Mouse (Mus musculus): ENCODE data around the gene Pgap2. TPM values are rescaled to one million over a fixed set of nuclear protein-coding genes. Genes with fewer than 3 reads are reported as not detected.

Gene Pgap2
- polyA plus RNA-seq, 1 experiment from 2014 or later: 47.9 TPM

DNA sequence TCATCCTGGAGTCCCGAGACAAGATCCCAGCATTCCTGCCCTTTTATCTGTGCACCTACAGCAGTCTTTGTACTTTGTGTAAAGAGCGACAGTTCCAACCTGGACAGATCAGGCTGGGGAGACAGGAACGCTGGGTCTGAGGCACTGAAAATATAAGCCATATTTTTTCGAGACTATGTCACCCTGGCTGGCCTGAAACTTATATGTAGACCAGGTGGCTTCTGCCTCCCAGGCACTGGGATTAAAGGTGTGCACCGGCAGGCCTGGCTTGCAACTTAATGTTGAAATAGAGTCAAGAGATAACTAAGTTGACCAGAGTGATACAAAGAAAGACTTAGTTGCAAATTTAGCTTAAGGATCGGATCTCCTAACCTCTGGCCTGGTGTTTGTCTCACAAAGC is 36.3 kb downstream of the Pgap2 start:
- no peak for ATAC-seq (ENCODE audit: low FRiP score, low TSS enrichment)
- H3K4me3 ChIP-seq (replicated peaks; ENCODE audit: low read depth, low read length): no peak overlapping the region

DNA sequence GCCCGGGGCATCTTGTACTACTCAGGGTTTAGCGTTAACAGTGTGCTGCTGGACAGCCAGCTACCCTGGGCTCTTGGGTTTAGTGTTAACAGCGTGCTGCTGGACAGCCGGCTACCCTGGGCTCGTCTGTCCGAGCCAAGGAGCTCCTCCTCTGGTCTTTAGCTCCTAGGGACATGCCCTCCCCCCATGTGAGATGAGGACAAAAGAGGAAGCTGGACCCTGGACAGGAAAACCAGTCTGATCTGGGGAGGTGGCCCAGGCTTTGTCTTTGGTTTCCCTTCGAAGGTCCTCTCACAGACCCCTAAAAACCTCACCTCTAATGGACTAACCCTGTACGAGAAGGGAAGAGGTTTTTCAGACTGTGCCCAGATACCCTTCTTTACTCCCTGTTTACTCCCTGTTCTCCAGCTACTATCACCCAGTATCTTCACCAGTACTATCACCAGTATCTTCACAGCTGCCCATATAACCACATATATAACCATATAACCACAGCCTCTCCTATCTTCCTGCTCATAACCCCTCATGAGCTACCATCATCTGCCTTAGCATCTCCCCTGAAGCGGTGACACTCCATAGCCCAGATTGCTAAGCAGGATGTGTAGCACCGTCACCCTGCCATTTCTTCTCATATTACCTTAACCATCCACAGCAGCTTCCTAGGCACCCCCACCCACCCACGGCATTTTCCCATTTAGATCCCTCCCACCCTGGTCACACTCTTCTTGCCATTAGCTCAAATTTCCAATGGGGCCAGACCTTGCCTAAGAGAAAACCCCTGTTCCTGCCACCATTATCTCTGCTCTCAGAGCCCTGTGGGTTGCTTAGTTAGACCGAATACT is 37.2 kb downstream of the Pgap2 start:
- H3K36me3 ChIP-seq (ENCODE audit: control insufficient read depth, insufficient read depth, low read length): no peaks in the 10 kb centered on the region
- WGBS: 57% methylated on average over 12 of the region's 12 CpGs

More for the DNA sequence above, 36.3 kb downstream of the Pgap2 start:
- Histone ChIP-seq H3K27me3 (ENCODE audit: control insufficient read depth, insufficient read depth, low read length) (no peaks in the 10 kb centered on the region), H3K9me3 (ENCODE audit: control insufficient read depth, low read length) (no peaks in the 10 kb centered on the region), H3K9ac (replicated peaks; ENCODE audit: low read length) (no peak overlapping the region), H3K27ac (replicated peaks; ENCODE audit: low read depth, low read length) (no peak overlapping the region), H3K36me3 (ENCODE audit: control insufficient read depth, insufficient read depth, low read length) (no peaks in the 10 kb centered on the region), H3K4me2 (ENCODE audit: low read length) (no peak overlapping the region), H3K4me1 (ENCODE audit: control insufficient read depth, insufficient read depth, low read length) (0 out of 2 replicates have a peak, but pooled peaks cover 5% of the 10 kb centered on the region)
- 62% methylated on average over 6 of the region's 6 CpGs for WGBS
- DNase-seq: no peak

DNA sequence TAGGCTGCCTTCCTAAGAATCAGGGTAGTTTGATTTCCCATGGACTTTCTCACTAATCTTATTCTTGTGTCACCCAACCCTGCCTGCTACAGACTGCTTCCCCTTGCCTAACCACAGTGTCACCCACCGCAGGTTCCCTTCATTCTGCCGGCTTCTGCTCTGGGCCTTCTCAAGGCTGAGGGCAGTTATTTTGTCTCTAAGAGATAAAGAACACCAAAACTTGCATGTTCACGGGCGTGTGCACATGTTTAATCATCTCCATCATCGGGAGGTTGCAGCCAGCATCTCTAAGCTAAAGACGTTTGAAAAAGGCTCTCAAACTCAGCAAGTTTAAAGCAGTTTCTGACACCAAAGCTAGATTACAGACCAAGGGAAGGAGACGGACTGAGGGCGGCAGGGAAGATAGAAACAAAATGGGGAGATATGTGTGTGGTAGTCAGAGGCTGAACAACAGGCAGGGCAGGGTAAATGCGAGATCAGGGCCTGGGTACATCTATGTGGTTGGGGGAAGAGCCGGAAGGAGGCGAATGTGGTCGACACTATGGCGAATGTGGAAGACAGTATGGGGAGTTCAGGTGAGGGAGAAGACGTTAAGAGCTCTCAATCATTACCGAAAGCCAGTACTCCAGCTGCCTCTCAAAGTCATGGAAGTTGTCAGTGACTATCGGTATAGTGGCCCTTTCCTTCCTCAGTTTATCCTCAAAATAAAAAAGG is 38.8 kb downstream of the Pgap2 start:
- WGBS: 29% methylated on average over 16 of the region's 16 CpGs
- no peak overlapping the region for H3K9ac ChIP-seq (replicated peaks; ENCODE audit: low read length)
- H3K36me3 ChIP-seq (ENCODE audit: control insufficient read depth, insufficient read depth, low read length): no peaks in the 10 kb centered on the region
- H3K27ac ChIP-seq (replicated peaks; ENCODE audit: low read depth, low read length): no peak overlapping the region
- DNase-seq (no peak), ATAC-seq (ENCODE audit: low FRiP score, low TSS enrichment) (no peak)
- peak overlapping the region; percentile 67 for H3K4me3 ChIP-seq (replicated peaks; ENCODE audit: low read depth, low read length)
- H3K4me1 ChIP-seq (ENCODE audit: control insufficient read depth, insufficient read depth, low read length): 0 out of 2 replicates have a peak, but pooled peaks cover 5% of the 10 kb centered on the region
- peak overlapping the region; percentile 96 for H3K4me2 ChIP-seq (ENCODE audit: low read length)
- no peaks in the 10 kb centered on the region for H3K27me3 ChIP-seq (ENCODE audit: control insufficient read depth, insufficient read depth, low read length)
- no peaks in the 10 kb centered on the region for H3K9me3 ChIP-seq (ENCODE audit: control insufficient read depth, low read length)

More for the DNA sequence above, 37.2 kb downstream of the Pgap2 start:
- ATAC-seq (ENCODE audit: low FRiP score, low TSS enrichment) (no peak), DNase-seq (no peak)
- H3K27me3 ChIP-seq (ENCODE audit: control insufficient read depth, insufficient read depth, low read length): no peaks in the 10 kb centered on the region
- 0 out of 2 replicates have a peak, but pooled peaks cover 5% of the 10 kb centered on the region for H3K4me1 ChIP-seq (ENCODE audit: control insufficient read depth, insufficient read depth, low read length)
- no peak overlapping the region for H3K27ac ChIP-seq (replicated peaks; ENCODE audit: low read depth, low read length)
- no peak overlapping the region for H3K4me3 ChIP-seq (replicated peaks; ENCODE audit: low read depth, low read length)
- H3K9ac ChIP-seq (replicated peaks; ENCODE audit: low read length): no peak overlapping the region
- no peak overlapping the region for H3K4me2 ChIP-seq (ENCODE audit: low read length)
- H3K9me3 ChIP-seq (ENCODE audit: control insufficient read depth, low read length): no peaks in the 10 kb centered on the region

DNA sequence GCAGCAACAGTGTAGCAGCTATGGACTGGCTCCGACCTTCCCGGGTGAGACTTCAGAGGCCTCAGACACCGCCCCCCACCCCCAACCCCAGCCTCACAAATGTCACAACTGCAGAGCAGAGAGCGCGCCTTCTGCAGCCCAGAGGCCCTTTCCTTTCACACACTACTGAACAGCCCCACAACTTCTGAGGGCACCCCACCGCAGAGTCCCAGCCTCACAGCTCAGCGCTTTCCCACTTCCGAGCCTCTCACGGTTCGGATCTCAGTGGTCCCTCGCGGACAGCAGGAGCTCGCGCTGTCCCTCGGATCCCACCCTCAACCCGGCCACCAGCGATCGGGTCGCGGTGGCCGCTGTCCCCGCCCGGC is 39.5 kb downstream of the Pgap2 start:
- Histone ChIP-seq H3K4me2 (ENCODE audit: low read length) (peak overlapping the region; percentile 96), H3K9me3 (ENCODE audit: control insufficient read depth, low read length) (no peaks in the 10 kb centered on the region), H3K9ac (replicated peaks; ENCODE audit: low read length) (peak overlapping the region; percentile 74), H3K4me1 (ENCODE audit: control insufficient read depth, insufficient read depth, low read length) (0 out of 2 replicates have a peak, but pooled peaks cover 5% of the 10 kb centered on the region), H3K4me3 (replicated peaks; ENCODE audit: low read depth, low read length) (peak overlapping the region; percentile 67), H3K27ac (replicated peaks; ENCODE audit: low read depth, low read length) (peak overlapping the region; percentile 74), H3K27me3 (ENCODE audit: control insufficient read depth, insufficient read depth, low read length) (no peaks in the 10 kb centered on the region), H3K36me3 (ENCODE audit: control insufficient read depth, insufficient read depth, low read length) (no peaks in the 10 kb centered on the region)
- ATAC-seq (ENCODE audit: low FRiP score, low TSS enrichment): peak; percentile 35; the same call in 1 of the 2 replicates
- WGBS: 0% methylated on average over 23 of the region's 23 CpGs
- DNase-seq: peak; percentile 52

DNA sequence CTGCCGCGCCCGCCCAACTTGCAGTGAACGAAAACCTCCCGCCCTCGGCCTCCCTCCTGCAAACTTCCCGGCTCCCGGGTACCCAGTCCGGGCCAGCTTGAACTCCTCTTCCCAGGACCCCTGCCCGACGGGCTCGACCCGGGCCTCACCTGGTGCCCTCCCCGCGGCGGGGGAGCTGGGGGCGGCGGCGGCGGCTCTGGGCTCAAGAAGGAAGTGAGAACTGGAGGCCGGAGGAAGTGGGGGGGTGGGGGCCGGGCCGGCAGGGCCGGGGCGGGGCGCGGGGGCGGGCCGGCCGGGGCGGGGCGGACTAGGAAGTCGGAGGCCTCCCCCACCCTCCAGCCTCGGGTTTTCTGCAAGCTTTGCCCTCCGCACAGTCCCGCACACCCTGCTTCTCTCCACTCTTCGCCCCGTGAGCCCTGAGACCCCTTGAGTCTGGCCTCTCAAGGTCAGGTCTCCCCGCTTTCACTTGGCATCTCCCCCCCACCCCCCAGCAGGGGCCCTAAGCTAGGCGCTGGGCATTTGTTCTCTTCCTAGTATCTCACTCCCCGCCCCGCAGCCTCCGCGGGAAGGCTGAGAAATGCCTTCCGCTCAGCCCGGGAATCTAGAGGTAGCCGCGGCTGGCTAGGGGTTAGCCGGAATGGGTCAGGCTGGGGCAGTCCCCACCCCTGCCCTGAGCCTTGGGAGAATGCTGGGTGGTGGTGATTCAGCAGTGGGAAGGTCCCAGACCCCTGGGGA is 40.1 kb downstream of the Pgap2 start:
- ATAC-seq (ENCODE audit: low FRiP score, low TSS enrichment) (peak; percentile 75), DNase-seq (peak; percentile 74)
- Histone ChIP-seq H3K27ac (replicated peaks; ENCODE audit: low read depth, low read length) (peak overlapping the region; percentile 74), H3K9me3 (ENCODE audit: control insufficient read depth, low read length) (no peaks in the 10 kb centered on the region), H3K9ac (replicated peaks; ENCODE audit: low read length) (peak overlapping the region; percentile 74), H3K4me1 (ENCODE audit: control insufficient read depth, insufficient read depth, low read length) (0 out of 2 replicates have a peak, but pooled peaks cover 5% of the 10 kb centered on the region), H3K4me3 (replicated peaks; ENCODE audit: low read depth, low read length) (peak overlapping the region; percentile 67), H3K4me2 (ENCODE audit: low read length) (peak overlapping the region; percentile 96), H3K27me3 (ENCODE audit: control insufficient read depth, insufficient read depth, low read length) (no peaks in the 10 kb centered on the region), H3K36me3 (ENCODE audit: control insufficient read depth, insufficient read depth, low read length) (no peaks in the 10 kb centered on the region)
- WGBS: under 1% methylated on average over 49 of the region's 49 CpGs

DNA sequence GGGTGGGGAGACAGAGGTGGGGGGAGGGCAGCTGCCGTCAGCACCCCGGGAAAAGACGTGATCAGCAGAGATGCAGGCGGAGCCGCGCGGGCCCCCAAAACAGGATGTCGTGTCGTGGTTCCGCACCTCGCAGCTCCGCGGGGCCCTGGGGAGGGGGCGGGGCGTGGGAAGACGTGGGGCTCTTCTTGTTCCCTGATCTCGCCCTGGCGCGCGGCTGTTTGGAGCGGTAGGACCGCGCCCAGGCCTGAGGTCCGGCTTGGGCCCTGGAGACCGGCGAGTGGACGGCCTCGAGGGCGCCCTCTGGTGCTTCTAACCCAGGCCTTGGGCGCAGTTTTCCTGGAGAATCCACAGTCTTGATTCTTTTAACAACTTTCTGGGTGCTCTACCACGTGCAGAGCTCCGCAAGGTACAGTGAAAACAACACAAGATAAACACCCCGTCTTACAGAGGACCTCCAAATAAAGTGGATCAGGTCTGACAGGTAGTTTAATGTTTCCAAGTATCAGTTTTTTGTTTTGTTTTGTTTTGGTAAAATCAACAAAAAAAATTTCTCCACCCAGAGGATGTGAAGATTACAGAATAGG is 40.7 kb downstream of the Pgap2 start:
- Histone ChIP-seq H3K36me3 (ENCODE audit: control insufficient read depth, insufficient read depth, low read length) (no peaks in the 10 kb centered on the region), H3K27me3 (ENCODE audit: control insufficient read depth, insufficient read depth, low read length) (no peaks in the 10 kb centered on the region), H3K27ac (replicated peaks; ENCODE audit: low read depth, low read length) (peak overlapping the region; percentile 74), H3K4me2 (ENCODE audit: low read length) (peak overlapping the region; percentile 96), H3K9me3 (ENCODE audit: control insufficient read depth, low read length) (no peaks in the 10 kb centered on the region), H3K4me3 (replicated peaks; ENCODE audit: low read depth, low read length) (peak overlapping the region; percentile 67), H3K9ac (replicated peaks; ENCODE audit: low read length) (peak overlapping the region; percentile 74), H3K4me1 (ENCODE audit: control insufficient read depth, insufficient read depth, low read length) (0 out of 2 replicates have a peak, but pooled peaks cover 5% of the 10 kb centered on the region)
- WGBS: 1% methylated on average over 33 of the region's 33 CpGs
- ATAC-seq (ENCODE audit: low FRiP score, low TSS enrichment) (peak; percentile 69), DNase-seq (peak; percentile 87)

DNA sequence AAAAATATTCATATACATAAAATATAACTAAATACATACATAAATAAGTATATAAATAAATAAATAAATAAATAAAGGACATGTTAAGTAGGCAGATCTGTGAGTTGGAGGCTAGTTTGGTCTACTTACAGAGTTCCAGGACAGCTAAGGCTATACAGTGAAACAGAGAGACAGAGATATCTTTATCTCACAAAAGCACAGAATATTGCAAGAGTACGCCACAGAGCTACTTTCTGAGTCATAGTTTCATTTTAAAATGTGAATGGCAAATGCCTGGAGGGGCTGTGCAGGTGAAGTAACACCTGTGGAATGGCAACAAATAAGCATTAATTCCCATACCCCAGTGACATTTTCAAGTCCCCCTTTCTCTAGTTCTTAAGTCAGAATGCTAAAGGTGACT is 43.6 kb downstream of the Pgap2 start:
- Histone ChIP-seq H3K4me2 (ENCODE audit: low read length) (no peak overlapping the region), H3K4me3 (replicated peaks; ENCODE audit: low read depth, low read length) (no peak overlapping the region), H3K36me3 (ENCODE audit: control insufficient read depth, insufficient read depth, low read length) (no peaks in the 10 kb centered on the region), H3K4me1 (ENCODE audit: control insufficient read depth, insufficient read depth, low read length) (0 out of 2 replicates have a peak, but pooled peaks cover 5% of the 10 kb centered on the region), H3K27me3 (ENCODE audit: control insufficient read depth, insufficient read depth, low read length) (no peaks in the 10 kb centered on the region), H3K9ac (replicated peaks; ENCODE audit: low read length) (no peak overlapping the region), H3K9me3 (ENCODE audit: control insufficient read depth, low read length) (no peaks in the 10 kb centered on the region), H3K27ac (replicated peaks; ENCODE audit: low read depth, low read length) (no peak overlapping the region)
- DNase-seq (no peak), ATAC-seq (ENCODE audit: low FRiP score, low TSS enrichment) (no peak)
- WGBS: 91% methylated on average over 1 of the region's 1 CpGs

DNA sequence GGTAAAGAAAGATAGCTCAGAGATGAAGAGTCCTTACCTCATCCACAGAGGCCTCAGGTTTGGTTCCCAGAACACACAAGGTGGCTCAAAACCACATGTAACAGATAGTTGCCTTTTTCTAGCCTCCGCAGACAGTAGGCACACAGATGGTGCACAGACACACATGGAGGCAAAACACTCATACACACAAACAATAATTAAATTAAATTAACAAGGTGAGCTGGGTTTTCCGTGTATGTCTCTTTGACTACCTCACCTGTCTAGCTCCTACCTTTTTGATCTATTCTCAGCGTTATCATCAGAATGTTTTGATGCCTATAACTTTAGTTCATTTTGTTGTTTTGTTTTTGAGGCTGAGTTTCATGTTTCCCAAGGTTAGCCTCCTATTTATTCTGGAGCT is 45.9 kb downstream of the Pgap2 start, which contains the start of gene Rhog:
Rhog (minus strand) TSS at position 101 of the 400 bp plus-strand sequence.
- Histone ChIP-seq H3K27me3 (ENCODE audit: control insufficient read depth, insufficient read depth, low read length) (no peaks in the 10 kb centered on the region), H3K4me2 (ENCODE audit: low read length) (no peak within 1 kb of the TSS), H3K9me3 (ENCODE audit: control insufficient read depth, low read length) (no peaks in the 10 kb centered on the region), H3K36me3 (ENCODE audit: control insufficient read depth, insufficient read depth, low read length) (no peaks in the 10 kb centered on the region), H3K27ac (replicated peaks; ENCODE audit: low read depth, low read length) (no peak within 1 kb of the TSS), H3K4me3 (replicated peaks; ENCODE audit: low read depth, low read length) (no peak within 1 kb of the TSS), H3K4me1 (ENCODE audit: control insufficient read depth, insufficient read depth, low read length) (0 out of 2 replicates have a peak, but pooled peaks cover 3% of the 10 kb centered on the region), H3K9ac (replicated peaks; ENCODE audit: low read length) (no peak within 1 kb of the TSS)
- WGBS: 85% methylated on average over 3 of the region's 3 CpGs
- ATAC-seq (ENCODE audit: low FRiP score, low TSS enrichment) (no peak), DNase-seq (no peak)

Measured in midbrain, embryonic 14.5 days (tissue).